Mouse (Mus musculus): ENCODE data around the gene Olfr785. TPM values are rescaled to one million over a fixed set of nuclear protein-coding genes. Genes with fewer than 3 reads are reported as not detected.
"Not testable (repeated sequence)": the region's sequence is repeated elsewhere in the genome, so short reads cannot be mapped to it uniquely, and the experiment has no call there.

The Olfr785 gene
- polyA plus RNA-seq (2016; fragmentation: Nextera tagmentation; extraction: Ambion mirVana) = not detected in 2 replicates

DNA sequence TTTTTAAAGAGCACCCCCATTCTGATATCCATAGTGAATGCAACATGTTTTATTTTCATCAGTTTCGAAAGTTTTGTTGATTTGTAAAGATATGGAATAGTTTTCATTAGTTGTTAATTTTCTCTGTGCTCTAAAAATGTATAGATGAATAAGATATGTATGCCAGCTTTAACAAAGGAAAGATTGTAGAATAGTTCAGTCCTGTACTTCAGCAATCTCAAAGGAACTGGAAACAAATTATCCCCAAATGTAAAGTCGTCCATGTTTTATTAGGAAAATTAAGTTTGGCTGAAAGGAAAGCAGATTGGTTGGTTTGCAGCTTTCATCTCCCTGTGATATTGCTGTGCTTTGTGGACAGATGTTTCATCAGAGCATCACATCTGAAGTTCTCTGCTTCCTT lies at the start of gene Olfr785:
Gene Olfr785, plus strand, starts transcription at position 301 of the 400 bp plus-strand sequence.
- H3K4me1 ChIP-seq = no peaks in the 10 kb centered on the region
- H3K9ac ChIP-seq = no peak within 1 kb of the TSS
- no peak within 1 kb of the TSS for H3K4me3 ChIP-seq
- 66% methylated on average over 2 of the region's 2 CpGs for WGBS
- no peak for ATAC-seq (ENCODE audit: insufficient number of reproducible peaks, insufficient read depth, low FRiP score, low TSS enrichment)
- H3K9me3 ChIP-seq = no peaks in the 10 kb centered on the region
- H3K4me2 ChIP-seq (replicated peaks) = no peak within 1 kb of the TSS
- H3K36me3 ChIP-seq = no peaks in the 10 kb centered on the region
- no peaks in the 10 kb centered on the region for H3K27me3 ChIP-seq
- no peak within 1 kb of the TSS for H3K27ac ChIP-seq

DNA sequence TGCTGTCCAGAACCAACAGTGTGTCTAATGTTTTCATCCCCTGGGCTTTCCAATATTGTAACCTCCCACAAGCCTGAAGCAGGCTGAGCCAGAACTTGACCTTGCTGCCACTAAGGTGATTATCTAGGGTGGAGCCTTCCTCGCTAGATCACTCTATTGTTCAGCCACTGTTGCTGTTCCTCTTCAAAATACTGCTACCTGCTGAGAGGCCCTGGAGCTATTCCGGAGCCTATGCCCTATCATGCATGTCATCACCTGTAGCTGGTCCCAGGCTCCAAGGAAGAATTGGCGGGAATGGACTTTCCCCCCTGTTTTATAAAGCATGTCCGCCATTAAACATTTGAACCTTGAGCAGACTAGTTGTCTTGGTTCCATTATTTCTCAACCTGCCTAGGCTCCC lies 48.7 kb upstream of the Olfr785 start:
- not testable (repeated sequence) for H3K4me1 ChIP-seq; H3K9ac ChIP-seq; H3K4me2 ChIP-seq (replicated peaks); H3K9me3 ChIP-seq; H3K36me3 ChIP-seq; H3K4me3 ChIP-seq; H3K27ac ChIP-seq; ATAC-seq (ENCODE audit: insufficient number of reproducible peaks, insufficient read depth, low FRiP score, low TSS enrichment); H3K27me3 ChIP-seq
- 85% methylated on average over 4 of the region's 4 CpGs for WGBS

DNA sequence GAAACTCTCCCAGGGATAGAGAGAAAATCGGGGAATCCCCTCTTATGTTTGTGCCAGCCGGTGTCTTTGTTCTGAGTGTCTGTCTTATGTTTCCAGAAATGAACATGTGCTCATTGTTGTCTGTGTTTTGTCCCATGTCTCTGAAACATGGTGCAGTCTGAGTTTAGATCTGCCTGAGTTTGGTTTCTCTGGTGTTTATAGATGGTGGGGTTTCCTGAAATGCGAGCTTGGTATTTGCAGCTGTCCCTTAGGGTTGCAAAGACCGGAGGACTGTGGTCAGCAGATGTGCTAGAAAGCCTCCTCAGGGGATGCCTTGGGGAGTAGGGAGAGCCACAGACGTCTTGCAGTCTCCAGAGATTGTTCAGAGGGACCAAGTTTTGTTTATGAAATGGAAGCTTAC lies 47.9 kb upstream of the Olfr785 start:
- Histone ChIP-seq H3K4me2 (replicated peaks) (no peak overlapping the region), H3K9ac (no peak overlapping the region), H3K4me3 (no peak overlapping the region), H3K27me3 (no peaks in the 10 kb centered on the region), H3K4me1 (no peaks in the 10 kb centered on the region), H3K27ac (no peak overlapping the region), H3K9me3 (no peaks in the 10 kb centered on the region), H3K36me3 (no peaks in the 10 kb centered on the region)
- no peak for ATAC-seq (ENCODE audit: insufficient number of reproducible peaks, insufficient read depth, low FRiP score, low TSS enrichment)
- 73% methylated on average over 5 of the region's 5 CpGs for WGBS

DNA sequence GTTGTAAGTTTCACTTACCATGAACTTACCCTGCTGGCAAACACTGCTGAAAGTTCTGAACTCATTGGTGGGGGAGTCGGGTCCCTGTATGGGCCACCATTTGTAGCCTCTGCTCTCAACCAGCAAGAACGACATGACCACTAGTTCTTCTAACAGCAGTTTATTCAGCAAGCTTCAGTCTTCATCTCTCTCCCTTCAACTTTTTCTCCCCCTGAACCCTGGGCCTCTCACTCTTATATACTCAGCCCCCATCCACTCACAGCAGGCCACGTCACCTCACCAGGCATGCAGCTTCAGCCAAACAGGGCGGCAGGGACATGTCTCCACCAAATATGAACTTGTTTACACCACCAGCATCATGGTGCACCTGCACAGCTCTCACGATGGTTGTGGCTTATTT lies 31.2 kb upstream of the Olfr785 start:
- not testable (repeated sequence) for H3K27me3 ChIP-seq; H3K9me3 ChIP-seq; H3K4me2 ChIP-seq (replicated peaks); ATAC-seq (ENCODE audit: insufficient number of reproducible peaks, insufficient read depth, low FRiP score, low TSS enrichment); H3K27ac ChIP-seq; H3K4me3 ChIP-seq; H3K9ac ChIP-seq; H3K36me3 ChIP-seq; H3K4me1 ChIP-seq
- WGBS = 85% methylated on average over 5 of the region's 5 CpGs

DNA sequence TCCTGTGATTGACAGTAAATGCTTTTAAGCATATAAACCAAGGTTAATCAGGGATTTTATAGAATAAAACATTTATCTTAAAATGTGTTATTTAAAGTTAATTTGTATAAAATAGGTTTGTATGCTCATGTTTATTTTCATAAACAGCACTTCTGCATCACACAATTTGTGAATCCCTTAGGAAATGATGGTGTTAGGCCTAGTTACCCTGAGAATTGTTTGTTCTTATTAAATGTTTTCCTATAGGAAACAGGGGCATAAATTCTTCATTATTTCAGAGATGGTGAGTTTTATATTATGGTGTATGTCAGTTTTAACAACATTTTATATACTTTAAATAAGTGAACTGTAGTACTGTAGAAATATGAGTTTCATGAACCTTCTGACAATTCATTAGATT lies 21.4 kb upstream of the Olfr785 start, which contains the start of gene Olfr784:
Gene Olfr784, plus strand, starts transcription at position 301 of the 400 bp plus-strand sequence.
- Histone ChIP-seq H3K4me3 (no peak within 1 kb of the TSS), H3K9ac (no peak within 1 kb of the TSS), H3K36me3 (no peaks in the 10 kb centered on the region), H3K27ac (no peak within 1 kb of the TSS), H3K4me2 (replicated peaks) (no peak within 1 kb of the TSS), H3K27me3 (no peaks in the 10 kb centered on the region), H3K4me1 (no peaks in the 10 kb centered on the region), H3K9me3 (no peaks in the 10 kb centered on the region)
- no peak for ATAC-seq (ENCODE audit: insufficient number of reproducible peaks, insufficient read depth, low FRiP score, low TSS enrichment)

DNA sequence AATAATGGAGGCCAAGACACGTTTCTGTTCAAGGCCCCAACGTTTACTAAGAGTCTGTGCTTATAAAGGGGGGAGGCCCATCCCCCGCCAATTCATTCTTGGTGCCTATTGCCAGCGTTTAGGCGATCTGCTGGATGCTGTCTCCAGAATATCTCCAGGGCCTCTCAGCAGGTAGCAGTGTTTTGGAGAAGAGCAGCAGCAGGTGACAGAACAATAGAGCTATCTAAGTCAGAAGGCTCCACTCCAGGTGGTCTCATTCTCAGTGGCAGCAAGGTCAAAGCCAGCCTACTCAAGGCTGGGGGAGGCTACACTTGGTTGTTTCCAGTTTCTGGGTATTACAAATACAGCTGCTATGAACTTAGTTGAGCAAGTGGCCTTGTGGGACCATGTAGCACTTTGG lies 4.3 kb upstream of the Olfr785 start:
- H3K9me3 ChIP-seq = no peaks in the 10 kb centered on the region
- no peak overlapping the region for H3K4me3 ChIP-seq
- no peak overlapping the region for H3K4me2 ChIP-seq (replicated peaks)
- H3K27ac ChIP-seq = no peak overlapping the region
- H3K9ac ChIP-seq = no peak overlapping the region
- no peaks in the 10 kb centered on the region for H3K4me1 ChIP-seq
- no peaks in the 10 kb centered on the region for H3K36me3 ChIP-seq
- no peaks in the 10 kb centered on the region for H3K27me3 ChIP-seq
- WGBS = 47% methylated on average over 5 of the region's 5 CpGs
- no peak for ATAC-seq (ENCODE audit: insufficient number of reproducible peaks, insufficient read depth, low FRiP score, low TSS enrichment)

DNA sequence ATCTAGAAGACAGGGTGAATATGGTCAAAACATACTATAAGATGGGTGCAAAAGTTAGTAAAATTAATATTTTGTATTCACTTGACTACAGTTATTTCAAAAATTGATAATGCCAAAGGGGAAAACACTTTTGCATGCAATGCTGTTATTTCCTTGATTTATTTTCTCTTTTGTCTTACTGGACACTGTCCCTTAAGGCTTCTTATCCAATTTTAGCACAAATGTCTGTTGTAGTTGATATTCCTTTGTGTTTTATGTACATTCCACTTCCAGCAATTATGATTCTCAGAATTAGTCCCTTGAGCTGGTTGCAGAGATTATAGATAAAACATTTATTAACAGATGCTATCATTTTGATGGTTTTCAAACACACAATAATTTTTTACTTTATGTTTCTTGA lies 21.8 kb downstream of the Olfr785 start, which contains the start of gene Olfr786:
Gene Olfr786, plus strand, starts transcription at position 301 of the 400 bp plus-strand sequence.
- H3K27me3 ChIP-seq = no peaks in the 10 kb centered on the region
- H3K36me3 ChIP-seq = no peaks in the 10 kb centered on the region
- H3K4me2 ChIP-seq (replicated peaks) = no peak within 1 kb of the TSS
- H3K4me1 ChIP-seq = no peaks in the 10 kb centered on the region
- no peak for ATAC-seq (ENCODE audit: insufficient number of reproducible peaks, insufficient read depth, low FRiP score, low TSS enrichment)
- no peak within 1 kb of the TSS for H3K9ac ChIP-seq
- no peak within 1 kb of the TSS for H3K4me3 ChIP-seq
- H3K27ac ChIP-seq = no peak within 1 kb of the TSS
- H3K9me3 ChIP-seq = no peaks in the 10 kb centered on the region

Other genes starting within 250 kb of the Olfr785 start
- gene Olfr771, start 240.7 kb upstream of the Olfr785 start, polyA plus RNA-seq (2016; fragmentation: Nextera tagmentation; extraction: Ambion mirVana) = not detected in 2 replicates
- gene Olfr772, start 227.5 kb upstream of the Olfr785 start, polyA plus RNA-seq (2016; fragmentation: Nextera tagmentation; extraction: Ambion mirVana) = not detected in 2 replicates
- not detected in 2 replicates for gene Olfr773, start 218.0 kb upstream of the Olfr785 start, polyA plus RNA-seq (2016; fragmentation: Nextera tagmentation; extraction: Ambion mirVana)
- not detected in 2 replicates for gene Olfr774, start 169.2 kb upstream of the Olfr785 start, polyA plus RNA-seq (2016; fragmentation: Nextera tagmentation; extraction: Ambion mirVana)
- gene Olfr775, start 157.0 kb upstream of the Olfr785 start, polyA plus RNA-seq (2016; fragmentation: Nextera tagmentation; extraction: Ambion mirVana) = not detected in 2 replicates
- gene Olfr776, start 146.3 kb upstream of the Olfr785 start, polyA plus RNA-seq (2016; fragmentation: Nextera tagmentation; extraction: Ambion mirVana) = not detected in 2 replicates
- gene Olfr777, start 133.9 kb upstream of the Olfr785 start, polyA plus RNA-seq (2016; fragmentation: Nextera tagmentation; extraction: Ambion mirVana) = not detected in 2 replicates
- gene Olfr780, start 87.3 kb upstream of the Olfr785 start, polyA plus RNA-seq (2016; fragmentation: Nextera tagmentation; extraction: Ambion mirVana) = not detected in 2 replicates
- not detected in 2 replicates for gene Olfr781, start 76.6 kb upstream of the Olfr785 start, polyA plus RNA-seq (2016; fragmentation: Nextera tagmentation; extraction: Ambion mirVana)
- gene Olfr782, start 56.6 kb upstream of the Olfr785 start, polyA plus RNA-seq (2016; fragmentation: Nextera tagmentation; extraction: Ambion mirVana) = not detected in 2 replicates
- 0.06 TPM in 1 of 2 replicates, not detected in the other for gene Olfr784, start 21.3 kb upstream of the Olfr785 start, polyA plus RNA-seq (2016; fragmentation: Nextera tagmentation; extraction: Ambion mirVana)
- gene Olfr786, start 21.9 kb downstream of the Olfr785 start, polyA plus RNA-seq (2016; fragmentation: Nextera tagmentation; extraction: Ambion mirVana) = not detected in 2 replicates
- gene Olfr787, start 56.4 kb downstream of the Olfr785 start, polyA plus RNA-seq (2016; fragmentation: Nextera tagmentation; extraction: Ambion mirVana) = not detected in 2 replicates
- gene Olfr788, start 65.6 kb downstream of the Olfr785 start, polyA plus RNA-seq (2016; fragmentation: Nextera tagmentation; extraction: Ambion mirVana) = not detected in 2 replicates
- gene Olfr789, start 79.3 kb downstream of the Olfr785 start, polyA plus RNA-seq (2016; fragmentation: Nextera tagmentation; extraction: Ambion mirVana) = not detected in 2 replicates
- gene Olfr790, start 93.1 kb downstream of the Olfr785 start, polyA plus RNA-seq (2016; fragmentation: Nextera tagmentation; extraction: Ambion mirVana) = not detected in 2 replicates
- not detected in 2 replicates for gene Olfr791, start 116.4 kb downstream of the Olfr785 start, polyA plus RNA-seq (2016; fragmentation: Nextera tagmentation; extraction: Ambion mirVana)
- not detected in 2 replicates for gene Olfr792, start 133.7 kb downstream of the Olfr785 start, polyA plus RNA-seq (2016; fragmentation: Nextera tagmentation; extraction: Ambion mirVana)
- gene Olfr794, start 162.2 kb downstream of the Olfr785 start, polyA plus RNA-seq (2016; fragmentation: Nextera tagmentation; extraction: Ambion mirVana) = not detected in 2 replicates
- gene Olfr796, start 207.1 kb downstream of the Olfr785 start, polyA plus RNA-seq (2016; fragmentation: Nextera tagmentation; extraction: Ambion mirVana) = not detected in 2 replicates
- gene Olfr798, start 222.5 kb downstream of the Olfr785 start, polyA plus RNA-seq (2016; fragmentation: Nextera tagmentation; extraction: Ambion mirVana) = not detected in 2 replicates
- gene Olfr799, start 232.1 kb downstream of the Olfr785 start, polyA plus RNA-seq (2016; fragmentation: Nextera tagmentation; extraction: Ambion mirVana) = not detected in 2 replicates

Data from embryonic facial prominence, embryonic 12.5 days (tissue).